Mouse (Mus musculus): ENCODE data around the gene Nup54. TPM values are rescaled to one million over a fixed set of nuclear protein-coding genes. Genes with fewer than 3 reads are reported as not detected.

Nup54 gene
- total RNA-seq (2014; rRNA removed; ENCODE audit: low replicate concordance), result 14.2 and 35.0 TPM in 2 replicates
- polyA plus RNA-seq (2015; fragmentation: Nextera tagmentation; extraction: Ambion mirVana), result 21.1 and 22.0 TPM in 2 replicates

DNA sequence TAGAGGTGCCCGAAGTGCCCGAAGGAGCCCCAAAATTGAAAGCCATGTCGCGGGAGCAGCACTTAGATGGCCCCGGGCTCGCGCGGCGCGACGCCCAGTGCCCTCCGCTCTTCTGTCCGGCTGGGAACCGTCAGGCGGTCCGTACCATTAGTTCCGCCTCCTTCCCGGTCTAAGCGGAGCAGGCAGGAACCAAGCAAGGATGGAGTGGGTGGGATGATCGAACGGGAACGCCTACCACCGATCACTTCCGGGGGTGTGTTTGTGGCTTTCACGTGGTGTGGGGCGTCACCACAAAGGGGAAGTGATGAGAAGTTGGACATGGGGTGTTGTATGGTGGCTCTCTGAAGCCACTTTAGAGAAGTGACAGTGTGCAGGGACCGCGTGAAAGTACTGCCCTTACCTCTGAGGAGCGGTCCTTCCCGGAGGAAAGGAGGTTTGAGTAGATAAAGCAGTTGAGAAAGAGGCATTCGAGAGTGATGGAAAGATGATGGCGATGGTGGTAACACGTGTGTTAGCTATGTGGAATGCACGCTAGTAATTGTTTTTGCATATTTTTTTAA, at the start of gene Nup54:
TSS of gene Nup54 (minus strand) at position 195 of the 560 bp plus-strand sequence.
- H3K9me3 ChIP-seq (replicated peaks; ENCODE audit: control insufficient read depth, low read length), result no peaks in the 10 kb centered on the region
- TF ChIP-seq CTCF (IDR thresholded peaks at IDR 0.05; ENCODE audit: low read depth) (no peak), EP300 (IDR thresholded peaks at IDR 0.05; ENCODE audit: low read depth) (0 out of 2 replicates have a peak, but pooled peaks have one; percentile 26)
- peak within 1 kb of the TSS; percentile 84 for H3K27ac ChIP-seq (ENCODE audit: low read depth)
- under 1% methylated on average over 34 of the region's 34 CpGs for WGBS
- peaks cover 4% of the 10 kb centered on the region; the same call in 1 of the 2 replicates for H3K36me3 ChIP-seq (replicated peaks; ENCODE audit: control insufficient read depth, insufficient read depth, low read length)
- H3K4me3 ChIP-seq (ENCODE audit: low read depth, low read length), result peak within 1 kb of the TSS; percentile 97
- no peaks in the 10 kb centered on the region for H3K27me3 ChIP-seq (ENCODE audit: control insufficient read depth, insufficient read depth, low read length)
- ATAC-seq (ENCODE audit: insufficient read depth, low read depth), result peak; percentile 98
- H3K4me1 ChIP-seq (ENCODE audit: control insufficient read depth, insufficient read depth), result peaks cover 7% of the 10 kb centered on the region; the same call in 1 of the 2 replicates
- H3K9ac ChIP-seq (replicated peaks; ENCODE audit: low read depth, low read length), result peak within 1 kb of the TSS; percentile 86
- peak within 1 kb of the TSS; percentile 84 for H3K4me2 ChIP-seq (ENCODE audit: low read depth, low read length)
- DNase-seq (ENCODE audit: low spot score), result peak; percentile 97

DNA sequence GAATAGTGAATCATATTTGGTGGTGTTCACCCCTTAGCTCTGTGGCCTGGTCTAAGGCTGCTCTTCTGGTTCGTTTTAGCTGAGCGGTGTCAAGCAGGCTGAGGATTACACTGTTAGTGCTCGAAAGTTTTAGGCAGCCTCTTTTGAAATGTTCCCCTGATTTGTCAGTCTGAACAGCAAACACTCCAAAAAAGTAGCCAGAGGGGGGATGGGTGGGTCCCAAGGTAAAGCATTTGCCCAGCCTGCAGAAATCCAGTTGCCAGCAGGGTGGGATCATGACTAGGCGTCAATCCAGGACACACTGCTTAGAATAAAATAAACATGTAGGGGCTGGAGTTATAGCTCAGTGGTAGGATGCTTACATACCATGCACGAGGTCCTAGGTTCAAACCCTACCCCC, 37.8 kb upstream of the Nup54 start:
- H3K4me3 ChIP-seq (ENCODE audit: low read depth, low read length), result no peak overlapping the region
- DNase-seq (ENCODE audit: low spot score) (no peak), ATAC-seq (ENCODE audit: insufficient read depth, low read depth) (no peak)
- TF ChIP-seq EP300 (IDR thresholded peaks at IDR 0.05; ENCODE audit: low read depth), result no peak
- no peak for TF ChIP-seq CTCF (IDR thresholded peaks at IDR 0.05; ENCODE audit: low read depth)
- no peak overlapping the region for H3K4me2 ChIP-seq (ENCODE audit: low read depth, low read length)
- H3K27ac ChIP-seq (ENCODE audit: low read depth), result no peak overlapping the region
- WGBS, result 82% methylated on average over 5 of the region's 5 CpGs
- H3K36me3 ChIP-seq (replicated peaks; ENCODE audit: control insufficient read depth, insufficient read depth, low read length), result peaks cover 23% of the 10 kb centered on the region; the same call in 1 of the 2 replicates
- no peaks in the 10 kb centered on the region for H3K27me3 ChIP-seq (ENCODE audit: control insufficient read depth, insufficient read depth, low read length)
- peaks cover 14% of the 10 kb centered on the region for H3K4me1 ChIP-seq (ENCODE audit: control insufficient read depth, insufficient read depth)
- no peaks in the 10 kb centered on the region for H3K9me3 ChIP-seq (replicated peaks; ENCODE audit: control insufficient read depth, low read length)
- no peak overlapping the region for H3K9ac ChIP-seq (replicated peaks; ENCODE audit: low read depth, low read length)

DNA sequence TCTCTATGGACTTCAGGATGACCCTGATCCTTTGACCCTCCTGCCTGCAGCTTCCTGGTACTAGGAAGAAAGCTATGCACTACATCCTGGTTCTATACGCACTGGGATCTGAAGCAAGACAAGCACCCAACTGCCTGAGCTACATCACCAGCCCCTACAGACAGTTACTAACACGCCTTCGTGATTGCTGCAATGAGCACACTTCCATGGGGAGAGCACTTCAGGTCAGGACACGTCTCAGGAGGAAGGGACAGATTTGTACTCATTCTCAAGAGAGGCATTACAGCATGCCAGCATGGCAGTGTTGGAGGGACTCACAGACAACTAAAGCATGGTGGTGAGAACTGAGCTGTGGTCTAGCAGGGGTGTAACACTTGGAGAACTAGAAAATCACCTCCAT, 36.5 kb upstream of the Nup54 start:
- TF ChIP-seq EP300 (IDR thresholded peaks at IDR 0.05; ENCODE audit: low read depth) (no peak), CTCF (IDR thresholded peaks at IDR 0.05; ENCODE audit: low read depth) (no peak)
- no peak overlapping the region for H3K4me2 ChIP-seq (ENCODE audit: low read depth, low read length)
- WGBS, result 83% methylated on average over 4 of the region's 4 CpGs
- H3K27me3 ChIP-seq (ENCODE audit: control insufficient read depth, insufficient read depth, low read length), result no peaks in the 10 kb centered on the region
- DNase-seq (ENCODE audit: low spot score), result no peak
- H3K4me1 ChIP-seq (ENCODE audit: control insufficient read depth, insufficient read depth), result peaks cover 25% of the 10 kb centered on the region
- H3K4me3 ChIP-seq (ENCODE audit: low read depth, low read length), result no peak overlapping the region
- ATAC-seq (ENCODE audit: insufficient read depth, low read depth), result no peak
- H3K27ac ChIP-seq (ENCODE audit: low read depth), result no peak overlapping the region
- no peaks in the 10 kb centered on the region for H3K9me3 ChIP-seq (replicated peaks; ENCODE audit: control insufficient read depth, low read length)
- H3K9ac ChIP-seq (replicated peaks; ENCODE audit: low read depth, low read length), result no peak overlapping the region
- peaks cover 23% of the 10 kb centered on the region; the same call in 1 of the 2 replicates for H3K36me3 ChIP-seq (replicated peaks; ENCODE audit: control insufficient read depth, insufficient read depth, low read length)

- H3K27me3 ChIP-seq (ENCODE audit: control insufficient read depth, insufficient read depth, low read length), result no peaks in the 10 kb centered on the region
- H3K4me1 ChIP-seq (ENCODE audit: control insufficient read depth, insufficient read depth), result peaks cover 25% of the 10 kb centered on the region
- WGBS, result 55% methylated on average over 18 of the region's 18 CpGs
- DNase-seq (ENCODE audit: low spot score) (no peak), ATAC-seq (ENCODE audit: insufficient read depth, low read depth) (peak; percentile 45)
- H3K27ac ChIP-seq (ENCODE audit: low read depth), result peak overlapping the region; percentile 28; the same call in 1 of the 2 replicates
- H3K9ac ChIP-seq (replicated peaks; ENCODE audit: low read depth, low read length), result no peak overlapping the region
- TF ChIP-seq CTCF (IDR thresholded peaks at IDR 0.05; ENCODE audit: low read depth) (no peak), EP300 (IDR thresholded peaks at IDR 0.05; ENCODE audit: low read depth) (no peak)
- H3K9me3 ChIP-seq (replicated peaks; ENCODE audit: control insufficient read depth, low read length), result no peaks in the 10 kb centered on the region
- 0 out of 2 replicates have a peak, but pooled peaks cover 17% of the 10 kb centered on the region for H3K36me3 ChIP-seq (replicated peaks; ENCODE audit: control insufficient read depth, insufficient read depth, low read length)
- H3K4me2 ChIP-seq (ENCODE audit: low read depth, low read length), result no peak overlapping the region
- no peak overlapping the region for H3K4me3 ChIP-seq (ENCODE audit: low read depth, low read length)
Observed at GRCm38 (mm10) chr5:92469201-92470130, 34.4 kb upstream of the Nup54 start.

- WGBS, result 28% methylated on average over 6 of the region's 6 CpGs
- Histone ChIP-seq H3K9ac (replicated peaks; ENCODE audit: low read depth, low read length) (no peak overlapping the region), H3K36me3 (replicated peaks; ENCODE audit: control insufficient read depth, insufficient read depth, low read length) (0 out of 2 replicates have a peak, but pooled peaks cover 11% of the 10 kb centered on the region), H3K9me3 (replicated peaks; ENCODE audit: control insufficient read depth, low read length) (no peaks in the 10 kb centered on the region), H3K27me3 (ENCODE audit: control insufficient read depth, insufficient read depth, low read length) (no peaks in the 10 kb centered on the region), H3K4me3 (ENCODE audit: low read depth, low read length) (no peak overlapping the region), H3K27ac (ENCODE audit: low read depth) (no peak overlapping the region), H3K4me1 (ENCODE audit: control insufficient read depth, insufficient read depth) (peaks cover 25% of the 10 kb centered on the region), H3K4me2 (ENCODE audit: low read depth, low read length) (no peak overlapping the region)
- no peak for TF ChIP-seq CTCF (IDR thresholded peaks at IDR 0.05; ENCODE audit: low read depth)
- no peak for TF ChIP-seq EP300 (IDR thresholded peaks at IDR 0.05; ENCODE audit: low read depth)
- 0 out of 2 replicates have a peak, but pooled peaks have one; percentile 15 for ATAC-seq (ENCODE audit: insufficient read depth, low read depth)
- DNase-seq (ENCODE audit: low spot score), result peak; percentile 41
Observed at GRCm38 (mm10) chr5:92468234-92468633, 33.2 kb upstream of the Nup54 start.

Measured in heart, postnatal 0 days (tissue).